Mouse (Mus musculus) macrophage (primary cell): ENCODE data around the gene Tmem88b. TPM values are rescaled to one million over a fixed set of nuclear protein-coding genes. Genes with fewer than 3 reads are reported as not detected.

Experiments
- H3K27ac ChIP-seq: fragments of 350-480 bp; formaldehyde crosslinking; 2 replicates; pipeline ENCODE4 v1.9.0; 2021
- H3K36me3 ChIP-seq: fragments of 350-480 bp; formaldehyde crosslinking; 2 replicates; pipeline ENCODE4 v1.9.0; 2021; ENCODE audit errors: inconsistent target
- H3K4me3 ChIP-seq: fragments of 350-480 bp; formaldehyde crosslinking; 2 replicates; pipeline ENCODE4 v1.9.0; 2021; ENCODE audit errors: inconsistent target
- H3K79me2 ChIP-seq: fragments of 350-480 bp; formaldehyde crosslinking; 2 replicates; pipeline ENCODE4 v1.9.0; 2021; ENCODE audit errors: inconsistent target
- WGBS: methylation state at CpG from one replicate; pipeline ENCODE4 v1.1.7; 2026; ENCODE audit warnings: inconsistent platforms; ENCODE audit not compliant: missing documents; 5-methylcytosine and 5-hydroxymethylcytosine counted together
- polyA plus RNA-seq: library from polyadenylated mRNA; stranded (reverse); fragments of 250-400 nt; gene quantifications from 3 replicates; pipeline ENCODE4 v1.2.4, GENCODE M21; 2018; ENCODE audit warnings: inconsistent platforms
- total RNA-seq, 78 experiments: library from RNA; depleted of rRNA; stranded (reverse); fragments of 250-400 nt; gene quantifications; 1 replicate in 9 of 78; 2 replicates in 24 of 78; 3 replicates in 43 of 78; 4 replicates in 2 of 78; pipeline ENCODE4 v1.2.4; 2018; ENCODE audit warnings: inconsistent platforms in 56 of 78

The Tmem88b gene
- total RNA-seq (2018; cell fraction: chromatin; rRNA removed): under 1 TPM in 4 of 26 experiments, not detected in 22; 0.16 to 0.35 (median 0.26) TPM
- under 1 TPM in 2 of 26 experiments, not detected in 24; 0.03 to 0.05 TPM for total RNA-seq (2018; cell fraction: cytosol; rRNA removed)
- total RNA-seq (2018; cell fraction: nucleus; rRNA removed): under 1 TPM in 4 of 26 experiments, not detected in 22; 0.11 to 0.39 (median 0.18) TPM
- not detected in 3 replicates for polyA plus RNA-seq

DNA sequence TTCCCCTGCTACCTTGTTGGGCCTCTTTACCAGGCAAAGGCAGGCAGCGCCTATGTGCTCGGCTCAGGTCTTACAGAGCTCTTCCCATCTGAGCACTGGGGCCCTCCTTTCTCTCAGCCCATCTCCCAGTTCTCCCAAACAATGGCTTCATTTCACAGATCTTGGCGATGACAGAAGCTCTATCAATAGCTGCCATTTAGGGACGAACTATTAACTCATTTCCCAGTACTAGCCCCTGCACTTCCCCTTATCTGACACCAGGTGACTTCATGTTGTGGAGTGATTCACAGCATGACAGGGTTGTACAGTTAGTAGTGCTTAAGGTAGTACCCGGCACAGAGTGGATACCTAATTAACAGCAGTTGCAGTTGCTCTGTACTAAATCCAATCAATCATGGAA, at the start of gene Tmem88b:
Gene Tmem88b, minus strand, starts transcription at position 56 of the 400 bp plus-strand sequence.
- no peak within 1 kb of the TSS for H3K4me3 ChIP-seq
- WGBS: 83% methylated on average over 5 of the region's 5 CpGs

DNA sequence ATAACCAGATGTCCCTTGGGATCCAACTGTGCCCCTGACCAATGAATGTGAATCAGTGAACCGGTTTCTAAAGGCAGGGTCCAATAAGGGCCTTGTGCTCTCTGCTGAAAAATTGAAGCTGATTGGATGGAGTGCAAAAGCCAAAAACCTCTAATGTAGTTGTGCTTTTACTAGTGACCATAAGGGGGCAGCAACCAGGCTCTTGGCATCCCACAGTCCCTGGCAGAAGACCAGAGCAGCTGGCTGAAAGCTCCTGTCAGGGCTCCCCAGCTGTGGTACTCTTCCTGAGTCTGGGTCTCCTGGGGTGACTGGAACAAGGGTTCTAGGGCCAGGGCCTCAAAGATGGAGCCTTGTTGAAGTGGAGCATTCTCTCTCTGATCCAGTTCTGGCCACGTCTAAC, 48.2 kb upstream of the Tmem88b start:
- Histone ChIP-seq H3K4me3 (no peak overlapping the region), H3K79me2 (peaks cover 19% of the 10 kb centered on the region), H3K36me3 (no peaks in the 10 kb centered on the region), H3K27ac (no peak overlapping the region)
- WGBS: 40% methylated on average over 2 of the region's 2 CpGs

More for the DNA sequence above, at the start of gene Tmem88b:
- no peaks in the 10 kb centered on the region for H3K79me2 ChIP-seq
- no peaks in the 10 kb centered on the region for H3K36me3 ChIP-seq
- H3K27ac ChIP-seq: no peak within 1 kb of the TSS

DNA sequence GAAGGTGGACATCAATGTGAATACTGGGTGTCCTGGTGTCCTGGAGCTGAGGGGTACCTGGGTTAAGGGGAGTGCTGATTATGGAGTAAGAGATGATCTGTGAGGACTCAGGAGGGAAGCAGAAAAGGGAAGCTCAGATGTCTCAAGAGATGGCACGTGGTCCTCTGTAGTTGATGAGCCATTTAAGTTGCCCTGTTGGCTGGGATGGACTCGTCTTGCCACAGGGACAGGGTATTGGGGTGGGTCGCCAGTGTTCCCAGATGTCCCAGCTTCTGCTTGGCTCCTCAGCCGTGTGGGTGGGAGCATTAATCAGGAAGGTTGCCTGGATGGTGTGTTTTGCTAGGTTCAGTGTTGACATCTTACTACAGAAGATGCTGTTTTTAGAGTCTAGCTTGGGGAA, 47.6 kb upstream of the Tmem88b start:
- no peaks in the 10 kb centered on the region for H3K36me3 ChIP-seq
- H3K27ac ChIP-seq: no peak overlapping the region
- H3K79me2 ChIP-seq: peaks cover 19% of the 10 kb centered on the region
- WGBS: 64% methylated on average over 4 of the region's 4 CpGs
- H3K4me3 ChIP-seq: no peak overlapping the region

DNA sequence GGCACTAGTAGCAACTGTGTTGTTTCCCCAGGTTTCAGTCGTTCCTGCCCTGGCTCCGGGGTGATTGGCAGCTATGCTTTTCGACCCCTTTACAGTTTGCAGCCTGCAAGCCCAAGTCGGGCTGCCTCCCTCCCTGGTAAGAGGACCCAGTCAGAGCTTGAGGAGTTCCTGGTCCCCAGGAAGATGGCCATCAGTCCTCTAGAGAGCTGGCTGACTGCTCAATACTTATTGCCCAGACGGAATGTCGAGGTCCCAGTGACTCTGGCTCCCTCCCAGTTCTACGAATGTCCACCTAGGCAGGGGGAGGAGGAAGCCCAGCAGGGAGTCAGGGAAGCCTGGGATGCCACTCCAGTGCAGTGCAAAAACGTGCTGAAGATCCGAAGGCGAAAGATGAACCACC, 46.6 kb upstream of the Tmem88b start:
- peak overlapping the region; percentile 81 for H3K4me3 ChIP-seq
- H3K36me3 ChIP-seq: 0 out of 2 replicates have a peak, but pooled peaks cover 5% of the 10 kb centered on the region
- H3K79me2 ChIP-seq: peaks cover 19% of the 10 kb centered on the region
- H3K27ac ChIP-seq: peak overlapping the region; percentile 81
- 58% methylated on average over 10 of the region's 10 CpGs for WGBS

DNA sequence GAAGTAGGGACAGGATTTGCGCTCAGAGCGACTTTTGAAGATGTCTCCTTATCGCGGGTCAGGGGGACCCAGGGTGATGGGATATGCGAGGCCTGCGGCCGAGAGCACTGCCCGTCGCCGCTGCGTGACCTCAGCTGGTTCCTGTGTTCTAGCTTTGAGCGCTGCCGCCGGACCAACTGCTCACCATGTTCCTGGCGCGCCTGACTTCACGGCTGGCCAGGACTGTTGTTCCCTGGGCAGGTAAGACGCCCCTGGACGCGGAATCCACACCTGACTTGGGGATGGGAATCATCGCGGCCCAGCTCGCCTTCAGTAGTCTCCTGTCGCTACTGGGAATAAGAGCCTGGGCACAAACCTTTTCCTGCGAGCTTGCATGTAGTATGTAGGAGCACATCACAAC, 46.2 kb upstream of the Tmem88b start:
- Histone ChIP-seq H3K79me2 (peaks cover 19% of the 10 kb centered on the region), H3K27ac (peak overlapping the region; percentile 81), H3K36me3 (peaks cover 9% of the 10 kb centered on the region; the same call in 1 of the 2 replicates), H3K4me3 (peak overlapping the region; percentile 81)
- WGBS: 1% methylated on average over 25 of the region's 25 CpGs

DNA sequence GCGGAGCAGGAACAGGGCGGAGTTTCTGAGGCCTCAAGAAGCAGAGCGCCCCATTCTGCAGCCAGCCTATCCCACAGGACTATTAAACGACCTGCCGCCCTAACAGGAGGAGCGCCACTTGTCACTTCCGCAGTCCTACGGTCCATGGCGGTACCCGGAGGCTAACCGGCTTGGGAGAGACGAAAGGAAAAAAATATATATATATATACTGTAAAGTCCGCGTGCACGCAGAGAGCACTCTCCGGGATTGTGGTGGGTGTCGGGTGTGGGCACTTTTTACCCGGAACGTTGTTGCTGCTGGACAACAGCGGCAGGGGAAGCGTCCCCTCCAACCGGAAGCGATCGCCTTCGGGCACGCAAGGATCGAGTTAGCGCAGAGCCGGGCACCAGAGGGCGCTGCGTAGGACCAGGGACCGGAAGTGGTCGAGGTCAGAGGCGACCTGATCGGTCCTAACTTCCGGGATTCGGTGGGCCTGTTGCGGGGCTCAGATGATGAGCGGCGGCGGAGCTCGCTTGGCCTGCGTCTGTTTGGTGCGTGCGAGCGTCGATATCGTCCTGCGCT, 45.6 kb upstream of the Tmem88b start, which contains the start of gene Aurkaip1:
Gene Aurkaip1, plus strand, starts transcription at position 68 of the 562 bp plus-strand sequence.
- under 1% methylated on average over 48 of the region's 49 CpGs for whole genome bisulfite sequencing
- peak within 1 kb of the TSS; percentile 81 for H3K4me3 ChIP-seq
- peaks cover 13% of the 10 kb centered on the region; the same call in 1 of the 2 replicates for H3K36me3 ChIP-seq
- peak within 1 kb of the TSS; percentile 81 for H3K27ac ChIP-seq
- peaks cover 19% of the 10 kb centered on the region for H3K79me2 ChIP-seq

DNA sequence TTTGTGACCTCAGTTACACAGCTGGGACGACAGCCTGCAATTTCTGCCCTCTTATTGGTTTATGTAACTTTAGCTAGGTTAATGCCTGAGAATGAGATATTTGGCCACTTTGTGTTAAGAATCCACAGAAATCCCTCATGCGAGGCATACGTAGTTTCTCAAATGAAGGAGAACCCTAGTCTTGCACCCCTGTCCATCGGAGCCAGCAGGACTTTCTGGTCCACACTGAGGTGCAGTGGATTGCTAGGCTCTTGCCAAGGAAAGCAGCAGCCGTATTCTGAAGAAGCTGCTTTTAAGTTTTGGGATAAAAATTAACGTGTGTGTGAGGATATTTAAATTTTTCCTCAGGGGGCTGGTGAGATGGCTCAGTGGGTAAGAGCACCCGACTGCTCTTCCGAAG, 44.9 kb upstream of the Tmem88b start:
- Histone ChIP-seq H3K4me3 (peak overlapping the region; percentile 81; the same call in 1 of the 2 replicates), H3K36me3 (peaks cover 13% of the 10 kb centered on the region; the same call in 1 of the 2 replicates), H3K27ac (peak overlapping the region; percentile 81), H3K79me2 (peaks cover 19% of the 10 kb centered on the region)
- WGBS: 63% methylated on average over 6 of the region's 8 CpGs

DNA sequence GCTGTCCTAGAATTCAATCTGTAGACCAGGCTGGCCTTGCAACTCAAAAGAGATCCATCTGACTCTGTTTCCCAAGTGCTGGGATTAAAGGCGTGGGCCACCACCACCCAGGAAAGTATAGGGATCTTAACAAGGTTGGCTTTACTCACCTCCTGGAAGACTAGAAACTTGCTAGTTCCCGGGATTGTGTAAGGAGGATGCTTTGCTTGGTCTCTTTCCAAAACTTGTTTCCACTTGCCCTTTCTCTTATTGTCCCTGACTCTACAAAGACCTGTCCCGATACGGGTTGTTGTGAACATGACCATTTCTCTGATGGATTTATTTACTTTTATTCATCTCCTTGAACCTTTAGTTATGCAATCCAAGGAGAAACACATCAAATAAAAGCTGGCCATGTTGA, 44.2 kb upstream of the Tmem88b start:
- no peak overlapping the region for H3K4me3 ChIP-seq
- WGBS: 93% methylated on average over 4 of the region's 4 CpGs
- no peak overlapping the region for H3K27ac ChIP-seq
- H3K79me2 ChIP-seq: peaks cover 24% of the 10 kb centered on the region
- H3K36me3 ChIP-seq: peaks cover 20% of the 10 kb centered on the region

DNA sequence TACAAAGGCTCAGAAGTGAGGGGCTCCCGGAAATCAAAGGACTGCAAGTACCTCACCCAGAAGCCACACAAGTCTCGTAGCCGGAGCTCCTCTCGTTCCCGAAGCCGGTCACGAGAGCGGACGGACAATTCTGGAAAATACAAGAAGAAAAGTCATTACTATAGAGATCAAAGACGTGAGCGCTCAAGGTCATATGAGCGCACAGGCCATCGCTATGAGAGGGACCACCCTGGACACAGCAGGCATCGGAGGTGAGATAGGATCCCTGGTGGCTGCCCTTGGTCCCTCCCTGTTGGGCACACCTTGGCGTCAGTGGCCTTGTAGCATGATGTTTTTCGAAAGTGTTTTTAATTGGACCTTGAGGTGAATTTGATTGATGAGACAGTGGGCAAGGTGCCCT, 37.8 kb upstream of the Tmem88b start:
- WGBS: 97% methylated on average over 16 of the region's 16 CpGs
- H3K36me3 ChIP-seq: peaks cover 83% of the 10 kb centered on the region
- no peak overlapping the region for H3K4me3 ChIP-seq
- H3K79me2 ChIP-seq: peaks cover 69% of the 10 kb centered on the region
- H3K27ac ChIP-seq: no peak overlapping the region

DNA sequence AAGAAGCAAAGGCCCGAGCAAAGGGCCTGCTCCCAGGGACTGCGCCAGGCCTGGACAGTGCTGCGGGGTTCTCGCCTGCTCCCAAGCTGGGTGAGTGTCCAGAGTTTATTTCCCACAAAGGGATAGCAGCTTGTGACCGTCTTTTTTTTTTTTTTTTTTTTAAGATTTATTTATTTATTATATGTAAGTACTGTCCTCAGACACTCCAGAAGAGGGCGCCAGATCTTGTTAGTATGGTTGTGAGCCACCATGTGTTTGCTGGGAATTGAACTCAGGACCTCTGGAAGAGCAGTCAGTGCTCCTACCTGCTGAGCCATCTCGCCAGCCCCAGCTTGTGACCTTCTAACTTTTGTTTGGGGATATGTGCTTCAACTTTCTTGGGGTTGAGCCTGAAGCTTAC, 35.4 kb upstream of the Tmem88b start:
- H3K4me3 ChIP-seq: no peak overlapping the region
- 93% methylated on average over 6 of the region's 7 CpGs for WGBS
- H3K79me2 ChIP-seq: peaks cover 93% of the 10 kb centered on the region
- H3K27ac ChIP-seq: no peak overlapping the region
- peaks cover 92% of the 10 kb centered on the region for H3K36me3 ChIP-seq

DNA sequence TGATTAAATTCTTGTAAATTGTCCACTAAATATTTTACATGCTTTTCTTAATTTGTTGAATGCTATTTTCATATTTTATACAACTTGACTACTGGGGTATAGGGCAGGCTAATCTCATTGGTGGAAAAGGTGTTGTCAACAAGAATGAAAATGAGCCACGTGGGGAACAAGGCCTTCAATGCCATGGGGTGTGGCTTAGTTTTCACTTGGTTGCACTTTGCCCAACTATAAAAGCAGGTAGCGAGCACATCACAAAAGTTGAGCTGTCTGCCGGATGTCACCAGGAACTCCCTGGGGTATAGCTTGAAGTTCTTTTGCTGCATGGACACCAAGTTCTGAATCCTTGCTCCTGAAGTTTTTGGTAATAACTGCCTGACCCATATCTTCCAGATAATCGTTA, 31.9 kb upstream of the Tmem88b start:
- Histone ChIP-seq H3K27ac (no peak overlapping the region), H3K79me2 (peaks cover 100% of the 10 kb centered on the region), H3K4me3 (no peak overlapping the region), H3K36me3 (peaks cover 80% of the 10 kb centered on the region)
- 94% methylated on average over 4 of the region's 4 CpGs for WGBS

DNA sequence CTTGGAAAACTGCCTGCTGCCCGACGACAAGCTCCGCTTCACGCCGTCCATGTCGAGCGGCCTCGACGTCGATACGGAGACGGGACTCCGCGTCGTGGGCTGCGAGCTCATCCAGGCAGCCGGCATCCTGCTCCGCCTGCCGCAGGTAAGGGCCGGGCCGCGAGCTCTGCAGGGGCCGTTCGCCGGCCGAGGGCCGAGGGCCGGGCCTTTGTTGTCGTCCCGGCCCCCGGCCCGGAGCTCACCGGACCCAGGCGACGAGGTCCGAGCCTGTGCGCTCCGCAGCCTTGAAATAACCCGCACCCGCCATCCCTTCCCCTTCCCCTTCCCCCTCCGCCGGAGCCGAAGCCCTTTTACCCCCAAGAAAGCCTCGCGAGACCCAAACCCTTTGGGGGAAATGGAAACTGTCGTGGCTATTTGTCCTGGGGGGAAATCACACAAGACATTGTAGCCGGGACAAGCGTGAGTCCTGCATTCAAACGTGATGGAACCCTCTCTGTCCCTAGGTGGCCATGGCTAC, 27.0 kb upstream of the Tmem88b start:
- Histone ChIP-seq H3K4me3 (peak overlapping the region; percentile 93), H3K79me2 (peaks cover 58% of the 10 kb centered on the region), H3K36me3 (peaks cover 59% of the 10 kb centered on the region), H3K27ac (peak overlapping the region; percentile 59)
- under 1% methylated on average over 44 of the region's 49 CpGs for WGBS

DNA sequence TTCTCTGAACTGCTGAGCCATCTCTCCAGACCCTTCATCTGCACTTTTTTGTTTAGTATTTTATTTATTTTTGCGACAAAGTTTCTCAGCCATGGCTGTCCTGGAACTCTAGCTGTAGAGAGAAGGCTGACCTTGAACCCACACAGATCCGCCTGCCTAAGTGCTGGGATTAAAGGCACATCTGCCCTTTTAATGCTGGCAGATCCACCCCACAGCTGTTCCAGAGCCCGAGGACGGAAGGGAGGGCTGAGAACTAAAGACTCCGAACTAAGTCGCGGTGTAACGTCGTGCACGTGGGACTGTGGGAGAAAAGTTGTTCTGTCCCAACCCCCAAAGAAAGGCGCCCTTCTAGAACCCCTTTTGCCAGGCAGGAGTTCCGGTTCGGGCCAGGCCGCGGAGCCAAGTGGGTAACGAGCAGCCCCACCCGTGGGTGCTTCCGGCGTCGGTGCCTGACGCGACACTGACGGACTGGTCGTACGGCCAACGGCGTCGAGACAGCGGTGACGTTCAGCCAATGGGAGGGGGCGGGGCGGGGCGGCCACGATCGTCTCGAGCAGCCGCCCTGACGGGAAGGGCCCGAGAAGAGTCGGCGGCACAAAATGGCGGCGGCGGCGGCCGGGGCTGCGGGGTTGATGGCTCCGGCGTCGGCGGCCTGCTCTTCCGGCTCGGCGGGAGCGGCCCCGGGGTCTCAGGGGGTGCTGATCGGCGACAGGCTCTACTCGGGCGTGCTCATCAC, 26.4 kb upstream of the Tmem88b start, which contains the start of gene Ccnl2:
Gene Ccnl2, plus strand, starts transcription at position 561 of the 736 bp plus-strand sequence.
- peak within 1 kb of the TSS; percentile 73 for H3K27ac ChIP-seq
- peak within 1 kb of the TSS; percentile 93 for H3K4me3 ChIP-seq
- 2% methylated on average over 42 of the region's 60 CpGs for WGBS
- peaks cover 59% of the 10 kb centered on the region for H3K36me3 ChIP-seq
- H3K79me2 ChIP-seq: peaks cover 58% of the 10 kb centered on the region

DNA sequence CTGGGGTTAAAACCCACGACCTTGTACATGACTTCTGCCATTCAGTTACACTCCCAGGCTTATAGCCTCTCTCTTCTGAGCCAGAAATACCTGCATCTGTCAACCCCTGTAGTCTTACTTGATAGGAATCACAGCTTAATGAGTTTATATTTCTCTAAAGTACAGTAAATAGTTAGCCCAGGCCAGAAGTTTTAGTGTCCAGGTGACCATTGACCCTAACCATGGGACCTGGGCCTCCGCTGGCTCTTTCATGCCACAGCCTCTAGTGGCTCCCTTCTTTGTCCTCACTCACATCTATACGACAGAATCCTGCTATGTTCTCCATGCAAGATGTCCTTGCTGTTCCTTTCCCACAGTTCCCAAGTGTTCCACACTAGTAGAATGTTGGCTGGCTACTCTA, 22.2 kb upstream of the Tmem88b start:
- Histone ChIP-seq H3K4me3 (no peak overlapping the region), H3K27ac (no peak overlapping the region), H3K79me2 (peaks cover 50% of the 10 kb centered on the region), H3K36me3 (peaks cover 36% of the 10 kb centered on the region)
- WGBS: 94% methylated on average over 3 of the region's 3 CpGs
